Mouse (Mus musculus) liver, adult 2 months (tissue): ENCODE measurements around the gene Tspan11.

ENCODE experiments used
- CTCF ChIP-seq: fragments of 200-500 bp; IDR thresholded peaks from 2 replicates; pipeline ENCODE4 v1.5.1; 2011; ENCODE audit warnings: low read depth, low read length, control low read depth
- POLR2A ChIP-seq: fragments of 200-500 bp; IDR thresholded peaks from 2 replicates; pipeline ENCODE4 v1.6.1; 2011; ENCODE audit warnings: low read length, control low read depth; ENCODE audit not compliant: insufficient read depth; ENCODE audit errors: extremely low read depth

GRCm38 (mm10) chr6:127986357-127986756 is 99.0 kb downstream of the Tspan11 start:
- TF ChIP-seq POLR2A: no peak
- no peak for TF ChIP-seq CTCF
